Comparison of ENCODE assay signal across 25 mouse cellular contexts in the genomic region with DNA sequence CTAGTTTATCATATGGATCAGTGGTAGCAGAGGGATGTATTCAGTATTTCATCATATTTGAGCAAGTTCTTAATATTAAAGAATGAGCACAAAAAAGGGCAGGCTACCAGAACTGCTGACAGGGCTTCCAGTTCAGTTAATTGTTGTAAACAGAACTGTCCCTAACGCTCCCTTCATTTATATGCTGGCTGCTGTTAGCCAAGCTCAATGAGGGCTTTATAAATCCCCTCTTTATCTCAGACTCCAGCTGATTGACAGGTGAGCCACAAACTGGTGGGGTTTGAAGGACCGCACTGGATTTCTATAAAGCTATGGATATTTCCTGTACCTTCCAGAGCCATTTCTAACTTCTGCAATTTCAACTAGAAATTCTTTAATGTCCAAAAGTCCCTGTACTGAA.
"Had no signal": no experiment of that assay in that cellular context is flagged by ENCODE, and none has a peak within 500 bp of the region (broad histone marks: within the 10 kb centered on the region; RNA-seq: fewer than 3 reads in every experiment).

No protein-coding gene starts in this region.

- H3K4me2 ChIP-seq: heart, embryonic 11.5 days; heart, embryonic 13.5 days; heart, embryonic 15.5 days; hindbrain, embryonic 13.5 days; hindbrain, embryonic 15.5 days; kidney, embryonic 15.5 days; limb, embryonic 12.5 days; liver, embryonic 11.5 days had no signal

- H3K4me3 ChIP-seq: heart, adult 2 months; heart, embryonic 13.5 days; heart, embryonic 15.5 days; hindbrain, embryonic 13.5 days; hindbrain, embryonic 15.5 days; kidney, embryonic 15.5 days; layer of hippocampus, adult 2 months; left cerebral cortex, adult 2 months; limb, embryonic 10.5 days; limb, embryonic 12.5 days had no signal

- H3K27me3 ChIP-seq: heart, embryonic 13.5 days; heart, embryonic 15.5 days; hindbrain, embryonic 13.5 days; hindbrain, embryonic 15.5 days; kidney, embryonic 15.5 days; limb, embryonic 12.5 days had no signal

- H3K4me1 ChIP-seq: heart, embryonic 13.5 days; heart, embryonic 15.5 days; hindbrain, embryonic 13.5 days; hindbrain, embryonic 15.5 days; kidney, embryonic 15.5 days; limb, embryonic 10.5 days; limb, embryonic 12.5 days had no signal

- H3K27ac ChIP-seq: heart, adult 2 months; heart, embryonic 13.5 days; heart, embryonic 15.5 days; hindbrain, embryonic 13.5 days; hindbrain, embryonic 15.5 days; hindbrain, postnatal 0 days; kidney, embryonic 15.5 days; layer of hippocampus, adult 2 months; left cerebral cortex, adult 2 months; limb, embryonic 10.5 days; limb, embryonic 12.5 days had no signal

- H3K9me3 ChIP-seq: heart, embryonic 13.5 days; heart, embryonic 15.5 days; hindbrain, embryonic 13.5 days; hindbrain, embryonic 15.5 days; kidney, embryonic 15.5 days; limb, embryonic 10.5 days; limb, embryonic 12.5 days had no signal

- H3K9ac ChIP-seq: heart, embryonic 13.5 days; heart, embryonic 15.5 days; hindbrain, embryonic 13.5 days; hindbrain, embryonic 15.5 days; kidney, embryonic 15.5 days; limb, embryonic 12.5 days had no signal

- H3K36me3 ChIP-seq: heart, embryonic 13.5 days; heart, embryonic 15.5 days; hindbrain, embryonic 13.5 days; hindbrain, embryonic 15.5 days; kidney, embryonic 15.5 days; limb, embryonic 10.5 days; limb, embryonic 12.5 days had no signal

- DNase-seq: gastrocnemius, postnatal 14 days; gastrocnemius, postnatal 36 days; heart, adult 2 months; heart, postnatal 14 days; heart, postnatal 36 days; kidney, adult 11 months; kidney, adult 2 months; kidney, adult 9 months; kidney, postnatal 10 days; kidney, postnatal 25 days; kidney, postnatal 4 days; liver had no signal

- ATAC-seq: hindbrain, postnatal 0 days; intestine, embryonic 16.5 days had no signal
